Mouse (Mus musculus): ENCODE data around the gene Pmm1.
A peak's percentile ranks its signal among the peaks of the same experiment; 100 is the strongest.

Pmm1 gene

DNA sequence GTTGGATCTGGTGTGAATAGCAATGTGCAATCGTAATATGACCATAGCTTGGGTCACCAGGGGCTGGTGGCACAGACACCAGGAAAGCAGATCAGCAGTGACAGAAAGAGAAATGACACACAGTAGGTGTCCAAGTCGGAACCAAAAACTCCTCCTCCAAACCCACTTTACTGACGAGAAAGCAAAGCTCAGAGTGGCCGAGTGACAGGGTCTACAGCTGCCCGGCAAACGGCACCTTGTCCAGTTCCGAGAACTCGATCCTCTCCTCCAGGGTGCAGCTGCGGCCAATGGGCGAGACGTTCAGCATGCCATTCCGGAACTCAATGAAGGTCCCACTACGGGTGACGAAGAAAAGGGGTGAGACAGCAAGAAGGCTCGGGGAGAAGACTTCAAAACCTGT lies 5.3 kb downstream of the Pmm1 start:
- DNase-seq = no peak

DNA sequence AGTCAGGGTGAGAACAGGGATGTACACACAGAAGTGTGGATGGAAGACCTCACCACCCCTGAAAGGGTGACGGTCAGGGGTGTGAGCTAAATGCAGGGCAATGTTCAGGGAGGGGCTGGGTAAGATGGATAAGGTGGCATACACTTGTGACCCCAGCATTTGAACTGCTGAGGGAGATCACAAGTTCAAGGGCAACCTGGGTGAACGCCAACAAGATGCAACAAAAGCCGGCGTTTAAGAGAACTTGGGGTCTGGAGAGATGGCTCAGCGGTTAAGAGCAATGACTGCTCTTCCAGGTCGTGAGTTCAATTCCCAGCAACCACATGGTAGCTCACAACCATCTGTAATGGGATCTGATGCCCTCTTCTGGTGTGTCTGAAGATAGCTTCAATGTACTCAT lies 6.0 kb downstream of the Pmm1 start:
- no peak for DNase-seq

DNA sequence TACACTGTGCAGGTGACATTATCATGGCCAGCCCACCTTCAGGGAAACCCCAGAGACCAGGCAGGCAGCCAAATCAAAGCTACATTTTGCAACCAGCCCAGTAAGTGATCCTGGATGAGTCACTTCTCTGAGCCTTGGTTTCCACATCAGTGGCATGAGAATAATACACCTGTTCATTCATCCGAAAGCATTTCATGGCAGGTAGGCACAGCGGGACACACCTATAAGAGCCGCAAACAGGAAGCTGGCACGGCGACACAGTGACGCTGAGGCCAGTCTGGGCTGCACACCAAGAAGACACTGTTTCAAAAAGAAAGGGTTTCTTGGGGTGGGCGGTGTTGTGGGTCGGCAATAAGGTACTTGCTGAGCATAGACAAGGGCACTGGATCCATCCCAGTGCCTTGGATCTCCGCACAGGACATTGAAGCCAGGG lies 6.6 kb downstream of the Pmm1 start:
- peak; percentile 87 for DNase-seq

DNA sequence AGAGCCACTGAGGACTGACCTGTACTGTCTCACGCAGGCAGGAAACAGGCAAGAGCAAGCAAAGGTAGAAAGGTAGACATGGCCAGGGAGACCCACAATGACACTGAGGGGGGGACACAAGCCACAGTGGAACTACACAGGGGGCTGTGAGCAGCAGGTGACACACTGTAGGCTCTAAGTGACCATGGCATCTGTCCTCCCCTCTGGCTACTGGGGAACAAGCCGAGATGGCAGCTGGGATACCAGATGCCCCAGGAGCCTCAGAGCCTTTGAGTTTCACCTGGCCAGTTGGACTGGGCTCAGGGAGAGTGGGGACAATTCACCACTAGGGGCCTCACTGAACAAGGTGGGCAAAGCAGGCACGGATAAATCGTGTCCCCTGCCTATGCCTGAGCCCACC lies 8.4 kb downstream of the Pmm1 start:
- DNase-seq = peak; percentile 88

DNA sequence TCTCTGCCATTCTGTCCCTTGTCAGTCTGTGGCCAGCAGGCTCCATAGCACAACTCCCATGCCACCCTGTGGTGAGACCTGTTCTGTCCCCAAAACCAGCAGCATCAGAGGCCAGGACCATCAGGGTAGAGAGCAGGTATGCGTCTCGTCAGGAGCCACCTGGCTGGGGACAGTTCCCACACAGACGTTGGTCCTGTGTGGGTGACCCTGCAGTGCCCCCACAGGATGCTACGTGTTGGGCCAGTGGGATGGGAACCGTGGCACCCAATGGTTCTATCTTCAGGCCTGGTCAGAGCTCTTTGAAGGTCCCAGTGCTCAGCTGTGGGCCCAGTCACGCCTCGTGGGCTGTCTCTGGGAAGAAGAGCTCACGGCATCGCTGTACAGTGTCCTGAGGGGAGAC lies 9.6 kb downstream of the Pmm1 start:
- DNase-seq = peak; percentile 82

DNA sequence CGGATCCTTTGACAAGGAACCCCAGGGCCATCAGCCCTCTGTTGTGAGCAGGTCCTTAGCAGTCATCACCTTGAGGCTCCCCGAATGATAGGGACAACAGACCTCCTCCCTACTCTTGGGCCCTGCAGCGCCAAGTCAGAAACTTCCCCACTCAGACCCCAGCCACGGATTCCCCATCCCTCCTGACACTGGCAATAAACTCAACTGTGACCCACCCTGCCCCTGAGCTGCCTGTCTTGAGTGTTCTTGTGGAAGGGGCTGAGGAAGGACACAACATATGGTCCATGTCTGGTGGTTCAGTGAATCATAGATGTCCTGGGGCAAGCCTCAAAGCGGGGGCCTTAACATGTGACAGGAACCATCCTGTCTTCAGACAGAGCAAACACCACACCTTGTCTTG lies 10.0 kb downstream of the Pmm1 start:
- peak; percentile 77 for DNase-seq

DNA sequence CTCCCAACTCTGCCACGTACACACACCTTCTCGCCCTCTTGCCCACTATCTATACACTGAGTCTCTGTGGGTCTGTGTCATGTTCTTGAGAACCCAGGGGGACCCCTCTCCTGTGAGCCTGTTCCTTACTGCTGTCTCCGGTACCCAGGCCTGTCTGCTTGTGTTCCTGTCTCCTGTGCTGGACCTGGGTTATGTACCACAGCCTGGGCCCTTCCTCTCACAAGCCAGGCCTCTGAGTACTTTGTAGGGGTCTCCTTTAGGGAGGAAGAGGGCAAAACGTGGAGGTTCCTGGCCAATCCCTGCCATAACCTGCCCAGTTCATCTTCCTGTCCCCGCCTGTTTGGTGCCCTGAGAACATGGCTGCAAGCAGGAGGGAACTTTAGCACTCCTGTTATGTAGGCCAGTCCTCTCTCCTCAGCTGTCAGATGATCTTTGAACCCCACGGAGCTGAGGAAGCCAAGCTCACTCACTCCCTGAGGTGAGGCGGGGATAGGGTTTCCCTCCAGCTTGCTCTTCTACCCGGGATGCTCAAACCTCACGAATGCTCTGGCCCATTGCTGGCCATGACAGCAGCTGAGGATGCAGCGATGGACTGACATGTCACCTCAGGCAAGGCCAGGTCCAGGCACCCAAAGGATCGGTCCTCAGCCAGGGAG lies 11.1 kb downstream of the Pmm1 start:
- DNase-seq = no peak

DNA sequence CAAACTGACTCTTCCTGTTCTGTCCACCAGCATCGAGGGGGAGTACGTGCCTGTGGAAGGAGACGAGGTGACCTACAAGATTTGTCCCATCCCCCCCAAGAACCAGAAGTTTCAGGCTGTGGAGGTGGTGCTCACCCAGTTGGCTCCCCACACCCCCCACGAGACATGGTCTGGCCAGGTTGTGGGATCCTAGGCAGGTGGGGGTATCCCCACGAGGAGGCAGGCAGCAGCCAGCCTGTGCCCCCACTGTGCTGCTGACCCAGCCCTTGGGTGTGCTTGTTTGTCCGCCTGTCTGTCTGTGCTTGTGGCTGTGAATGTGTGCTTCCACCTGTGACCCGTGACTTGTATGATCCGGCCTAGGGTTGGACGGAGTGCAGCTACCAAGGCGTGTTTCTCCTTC lies 11.7 kb downstream of the Pmm1 start:
- DNase-seq = peak; percentile 85

DNA sequence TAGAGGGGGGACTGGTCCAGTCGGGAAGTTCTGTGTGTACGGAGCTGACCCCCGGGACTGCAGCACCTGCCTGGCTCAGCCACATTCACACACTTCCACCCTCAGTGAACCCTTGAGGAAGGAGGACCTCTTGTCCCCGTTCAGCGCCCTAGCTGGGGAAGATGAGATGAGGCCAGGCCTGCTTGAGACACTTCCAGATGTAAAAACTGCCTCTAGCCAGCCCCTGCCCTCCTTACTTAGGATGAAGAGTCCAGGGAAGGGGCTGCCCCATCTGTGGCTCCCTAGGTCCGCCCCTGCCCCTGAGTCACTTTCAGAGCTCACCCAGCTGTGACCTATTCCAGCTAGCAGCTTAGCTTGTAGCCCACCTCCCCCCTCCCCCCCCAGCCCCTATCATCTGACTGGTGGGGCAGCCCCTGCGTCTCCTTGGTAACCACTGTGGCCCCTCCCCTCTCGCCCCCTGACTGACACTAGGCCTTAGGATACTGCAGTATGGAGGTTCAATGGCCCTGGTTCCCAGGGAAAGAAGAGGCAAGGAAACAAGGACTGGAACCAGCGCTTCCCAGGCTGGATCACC lies 17.5 kb downstream of the Pmm1 start:
- no peak for DNase-seq

DNA sequence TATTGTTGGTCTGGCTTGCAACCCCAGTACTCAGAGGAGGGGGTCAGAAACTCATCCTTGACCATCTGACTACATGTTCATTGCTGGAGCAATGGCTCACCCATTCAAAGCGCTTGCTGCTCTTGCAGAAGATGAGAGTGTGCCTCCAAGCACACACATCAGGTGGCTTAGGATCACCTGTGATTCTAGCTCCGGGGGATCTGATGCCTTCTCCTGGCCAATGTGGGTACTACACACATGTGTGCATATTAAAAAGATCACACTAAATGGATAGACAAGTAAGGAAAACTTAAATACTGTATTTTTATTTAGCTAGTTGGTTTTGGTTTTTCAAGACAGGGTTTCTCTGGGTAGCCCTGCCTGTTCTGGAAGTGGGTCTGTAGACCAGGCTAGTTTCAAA lies 19.7 kb downstream of the Pmm1 start:
- DNase-seq = no peak

DNA sequence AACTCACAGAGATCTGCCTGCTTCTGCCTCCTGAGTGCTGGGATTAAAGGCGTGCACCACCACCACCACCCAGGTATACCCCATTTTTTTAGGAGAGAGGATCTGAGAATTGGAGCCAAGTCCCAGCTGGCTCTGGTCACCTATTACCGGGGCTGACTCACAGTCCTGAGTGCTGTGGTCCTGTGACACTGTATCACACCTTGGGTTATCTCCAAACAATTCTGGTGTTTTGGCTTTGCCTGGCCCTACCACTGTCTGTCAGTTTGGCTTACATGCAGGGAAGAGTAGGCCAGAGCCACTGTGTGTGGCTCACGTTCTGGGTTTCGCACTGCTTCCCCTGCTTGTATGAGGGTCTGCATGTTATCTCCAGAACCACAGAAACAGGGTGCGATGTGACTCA lies 20.5 kb downstream of the Pmm1 start:
- peak; percentile 85 for DNase-seq

DNA sequence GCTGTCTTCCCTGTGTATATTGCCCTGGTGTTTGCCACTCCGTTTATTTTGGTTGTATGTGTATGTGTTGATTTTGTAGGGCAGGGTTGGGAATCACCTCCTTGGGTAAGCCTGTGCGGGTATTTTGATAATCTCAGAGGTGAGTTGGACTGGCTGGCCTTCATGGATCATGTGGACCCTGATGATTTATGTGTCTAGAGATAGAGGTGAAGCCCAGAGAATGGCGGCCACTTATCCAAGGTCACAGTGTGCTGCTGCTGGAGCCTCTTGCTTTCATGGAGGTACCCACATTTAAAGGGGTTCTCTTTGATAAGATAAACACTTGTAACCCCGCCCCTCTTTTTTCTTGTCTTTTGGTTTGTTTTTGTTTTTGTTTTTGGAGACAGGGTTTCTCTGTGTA lies 21.0 kb downstream of the Pmm1 start:
- DNase-seq = peak; percentile 91

DNA sequence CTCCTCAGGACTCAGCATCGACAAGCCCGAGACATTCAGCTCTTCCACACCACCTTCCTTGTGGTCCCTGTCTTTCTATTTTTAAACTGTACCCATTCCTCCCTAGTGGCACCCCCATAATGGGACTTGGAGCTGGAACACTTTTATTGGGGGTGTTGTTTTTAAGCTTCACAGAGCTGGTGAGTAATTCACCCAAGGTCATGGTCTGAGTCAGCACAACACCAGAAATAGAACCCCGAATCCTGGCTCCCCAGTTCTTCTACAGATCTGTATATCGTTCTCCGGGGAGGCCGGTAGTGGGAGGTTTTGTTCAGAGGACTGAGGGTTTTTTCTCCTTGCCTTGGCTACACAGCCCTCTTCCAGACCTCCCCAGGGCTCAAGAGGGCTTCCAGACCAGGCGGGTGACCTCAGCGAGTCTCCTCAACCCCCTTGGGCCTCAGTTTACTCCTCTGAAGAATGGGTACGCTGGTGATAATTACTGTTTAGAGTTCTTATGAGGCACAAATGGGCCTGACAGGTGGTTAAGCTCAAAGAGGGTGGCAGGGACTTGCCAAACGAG lies 21.5 kb downstream of the Pmm1 start:
- peak; percentile 89 for DNase-seq

DNA sequence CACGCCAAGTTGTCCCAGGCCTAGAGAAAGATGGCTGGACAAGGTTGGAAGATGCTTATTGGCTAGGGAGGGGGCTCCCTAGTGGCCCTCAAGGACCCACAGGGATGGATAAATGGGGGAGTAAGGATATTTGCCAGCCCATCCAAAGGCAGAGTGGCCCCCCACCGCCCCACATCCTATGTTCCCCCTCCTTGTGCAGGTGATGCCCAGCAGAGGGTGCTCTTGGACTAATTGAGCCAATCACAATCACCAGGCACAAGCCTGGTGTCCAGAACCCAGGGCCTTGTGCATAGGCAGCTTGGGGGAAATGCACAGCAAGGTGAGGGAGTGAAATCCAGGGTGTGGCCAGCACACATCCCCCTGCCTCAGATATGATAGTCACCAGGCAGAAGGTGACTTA lies 22.5 kb downstream of the Pmm1 start:
- peak; percentile 93 for DNase-seq

DNA sequence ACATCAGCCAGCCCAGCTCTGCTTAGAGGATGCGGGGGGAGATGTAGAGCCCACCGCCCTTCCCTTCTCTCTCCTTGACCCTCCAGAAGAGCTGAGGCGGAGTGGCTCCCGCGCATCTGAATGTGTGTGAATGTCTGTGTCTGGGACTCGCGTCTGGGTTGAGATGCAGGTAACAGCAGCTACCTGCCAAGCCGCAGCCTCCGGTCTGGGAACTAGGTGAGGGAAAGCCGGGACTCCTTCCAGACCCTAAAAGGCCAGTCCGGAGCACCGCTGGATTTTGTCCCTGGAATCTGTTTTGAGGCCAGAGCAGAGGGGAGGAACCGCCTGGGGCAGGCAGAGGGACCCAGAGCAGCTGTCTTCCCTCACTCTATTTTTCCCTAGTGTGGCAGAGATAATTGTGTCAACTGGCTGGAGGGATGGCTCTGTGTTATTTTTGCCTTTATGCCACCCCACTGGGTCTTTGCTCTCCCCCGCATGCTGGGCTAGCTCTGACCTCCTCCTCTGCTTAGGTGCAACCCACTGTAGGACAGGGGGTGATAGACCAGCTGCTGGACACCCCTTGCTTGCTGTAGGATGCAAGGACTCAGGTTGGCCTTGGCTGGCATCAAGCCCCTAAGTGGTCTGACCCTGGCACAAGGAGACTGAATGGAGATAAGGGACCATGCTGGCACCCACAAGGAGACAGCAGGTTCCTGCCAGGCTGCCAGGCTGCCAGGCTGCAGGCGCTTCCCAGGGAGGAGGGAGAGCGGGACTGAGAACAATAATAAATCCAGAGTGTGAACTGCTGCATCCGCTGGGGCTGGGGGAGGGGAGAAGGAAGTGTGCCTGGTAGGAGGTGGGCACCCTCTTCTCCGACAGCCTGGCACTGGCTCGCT lies 23.4 kb downstream of the Pmm1 start:
- peak; percentile 98 for DNase-seq

DNA sequence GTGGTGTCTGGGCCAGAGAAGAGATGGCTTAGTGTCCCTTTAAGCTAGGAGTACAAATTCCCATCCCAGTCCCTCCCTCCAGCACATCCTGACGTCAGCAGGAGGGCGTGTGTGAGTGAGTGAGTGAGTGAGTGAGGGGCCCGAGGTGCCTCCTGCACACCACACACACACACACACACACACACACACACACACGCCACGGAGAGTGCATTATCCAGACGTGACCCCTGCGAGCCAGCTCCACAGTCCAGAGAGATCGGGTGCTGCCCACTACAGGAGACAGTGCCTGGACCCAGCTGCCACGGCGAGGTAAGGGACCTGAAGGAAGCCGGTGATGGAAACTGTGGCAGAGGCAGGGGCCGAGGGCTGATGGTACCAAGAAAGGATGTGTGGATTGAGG lies 24.1 kb downstream of the Pmm1 start, which contains the start of gene Csdc2:
Gene Csdc2 (plus strand): TSS at position 81 of the 400 bp plus-strand sequence.
- DNase-seq = peak; percentile 95

DNA sequence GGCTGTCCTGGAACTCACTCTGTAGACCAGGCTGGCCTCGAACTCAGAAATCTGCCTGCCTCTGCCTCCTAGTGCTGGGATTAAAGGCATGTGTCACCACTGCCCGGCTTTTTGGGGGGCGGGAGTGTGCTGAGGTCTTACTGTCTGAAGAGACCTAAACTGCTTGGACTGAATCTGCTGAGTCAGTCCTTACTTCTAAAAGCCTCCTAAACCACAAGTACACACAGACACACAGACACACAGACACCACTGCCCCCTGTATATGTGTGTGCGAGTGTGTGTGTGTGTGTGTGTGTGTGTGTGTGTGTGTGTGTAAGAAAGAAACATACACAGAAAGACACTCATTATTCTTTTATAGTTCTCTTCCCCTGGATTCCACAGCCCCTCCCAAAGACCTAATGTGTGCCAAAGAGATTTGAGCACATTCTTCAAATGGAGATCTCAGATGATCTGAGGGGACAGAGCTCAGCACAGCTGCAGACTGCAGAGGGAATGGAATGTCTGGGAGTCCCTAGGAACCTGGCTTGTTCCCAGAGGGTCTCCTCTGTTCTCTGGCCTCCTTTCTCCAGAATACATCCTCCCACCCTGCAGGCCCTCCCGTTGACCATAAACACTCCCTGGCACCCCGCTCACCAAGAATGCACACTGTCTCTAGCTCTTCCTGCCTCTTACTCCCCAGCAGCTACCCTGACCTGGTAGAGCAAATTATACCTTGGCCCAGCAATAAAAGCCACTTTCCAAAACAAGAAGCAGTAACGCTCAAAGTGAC lies 24.7 kb downstream of the Pmm1 start:
- no peak for DNase-seq

DNA sequence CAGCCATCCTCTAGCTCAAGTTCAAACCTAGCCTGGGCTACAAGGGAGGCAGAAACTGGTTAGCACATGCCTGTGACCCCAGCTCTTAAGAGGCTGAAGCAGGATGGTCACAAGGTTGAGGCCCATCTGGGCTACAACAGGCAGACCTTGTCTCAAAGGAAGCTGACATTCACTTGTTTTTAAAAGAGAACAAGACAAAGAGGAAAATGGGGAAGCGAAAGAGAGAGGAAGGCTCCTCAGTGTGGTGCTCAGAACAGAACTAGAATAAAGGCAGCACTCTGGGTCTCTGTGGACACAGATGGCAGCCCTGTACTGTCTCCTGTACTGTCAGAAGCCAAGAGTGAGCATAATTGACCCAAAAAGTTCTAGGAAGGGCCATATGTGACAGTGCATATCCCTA lies 26.7 kb downstream of the Pmm1 start:
- peak; percentile 84 for DNase-seq

DNA sequence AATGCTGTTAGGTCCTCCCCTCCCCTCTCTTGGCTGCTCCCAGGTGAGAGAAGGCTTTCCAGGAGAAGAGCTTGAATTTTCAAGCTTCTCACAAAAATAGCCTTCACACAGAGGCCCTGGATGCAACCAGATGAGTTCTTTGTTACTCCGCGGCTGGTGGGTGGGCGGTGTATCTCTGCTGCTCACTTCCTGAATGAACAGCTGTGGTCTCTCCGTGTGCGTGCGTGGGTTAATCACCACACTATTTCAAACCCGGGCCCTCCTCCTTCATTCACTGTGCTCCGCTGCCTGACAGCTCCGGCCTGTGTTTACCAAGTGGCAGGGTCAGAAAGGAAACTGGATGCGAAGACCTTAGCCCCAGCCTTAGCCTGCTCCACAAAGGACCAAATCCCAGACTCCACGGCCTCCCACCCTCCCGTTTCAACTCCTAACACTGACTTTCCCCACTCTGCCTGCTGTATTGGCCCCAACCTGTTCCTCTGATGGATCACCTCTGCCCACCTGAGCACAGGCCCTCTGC lies 27.7 kb downstream of the Pmm1 start:
- DNase-seq = peak; percentile 93

DNA sequence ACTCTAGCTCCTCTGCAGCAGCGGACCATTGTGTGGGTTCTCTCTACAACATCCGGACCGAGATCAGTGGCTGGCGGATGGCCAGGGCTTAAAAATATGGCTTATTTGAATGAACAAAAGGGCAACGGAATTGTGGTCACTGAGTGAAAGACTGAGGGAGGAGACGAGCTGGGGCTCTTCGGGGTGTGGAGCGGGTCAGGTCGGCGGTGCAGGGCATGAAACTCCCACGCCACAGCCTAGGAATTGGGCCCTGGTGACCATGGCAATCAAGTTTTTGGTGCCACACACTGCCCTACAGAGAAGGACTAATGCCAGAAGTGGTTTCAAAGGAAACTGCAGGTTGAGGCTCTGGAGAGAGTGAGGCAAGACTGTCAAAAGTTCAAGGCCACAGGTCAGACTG lies 32.5 kb downstream of the Pmm1 start:
- peak; percentile 94 for DNase-seq

DNA sequence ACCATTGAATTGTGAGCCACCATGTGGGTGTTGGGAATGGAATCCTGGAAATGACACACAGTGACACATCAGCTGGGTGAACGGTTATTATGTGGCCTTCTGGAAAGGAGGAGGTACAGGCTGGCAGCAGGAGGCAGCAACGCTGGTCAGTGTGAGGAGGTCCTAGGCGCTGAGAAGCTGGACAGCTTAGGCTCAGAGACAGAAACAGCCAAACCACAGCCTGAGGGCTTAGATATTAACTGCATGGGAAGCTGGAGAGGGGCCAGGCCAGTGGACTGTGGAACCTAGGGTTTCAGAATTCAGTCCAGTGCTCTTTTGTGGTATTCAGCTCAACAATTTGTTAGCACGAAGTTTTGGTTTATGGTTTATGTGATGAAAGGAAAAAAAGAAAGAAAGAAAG lies 33.0 kb downstream of the Pmm1 start:
- no peak for DNase-seq

DNA sequence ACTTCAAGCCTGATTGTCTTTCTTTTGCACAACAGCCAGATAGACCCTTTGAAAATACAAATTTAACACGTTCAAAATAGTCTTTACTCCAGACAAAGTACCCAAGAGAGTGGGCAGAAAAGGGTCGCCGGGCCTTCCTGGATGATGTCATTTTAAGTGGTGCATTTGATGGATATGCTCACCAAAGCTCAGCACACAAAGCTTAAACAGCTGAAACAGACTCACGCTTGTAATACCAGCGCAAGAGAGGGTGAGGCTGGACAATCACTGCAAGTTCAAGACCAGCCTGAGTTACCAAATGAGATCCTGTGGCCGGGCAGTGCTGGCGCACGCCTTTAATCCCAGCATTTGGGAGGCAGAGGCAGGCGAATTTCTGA lies 34.3 kb downstream of the Pmm1 start:
- DNase-seq = no peak

All from heart, adult 11 months (tissue).